Mouse (Mus musculus): ENCODE results near the gene Ppp5c. TPM values are rescaled to one million over a fixed set of nuclear protein-coding genes. Genes with fewer than 3 reads are reported as not detected.

Gene Ppp5c
- total and polyA plus RNA-seq, 3 experiments = 89.0 to 157 (median 104) TPM

- DNase-seq = no peak
- H3K79me2 ChIP-seq (replicated peaks; ENCODE audit: control insufficient read depth, insufficient read depth, low read length) = no peaks in the 10 kb centered on the region
- intact Hi-C loops (cut with DNase I) = no loop called here
- no peaks in the 10 kb centered on the region for H3K27me3 ChIP-seq (ENCODE audit: control insufficient read depth, insufficient read depth, low read length)
- H3K27ac ChIP-seq = no peak overlapping the region
- no peak overlapping the region for H3K9ac ChIP-seq (ENCODE audit: low read depth, low read length)
- H3K36me3 ChIP-seq (ENCODE audit: control insufficient read depth, insufficient read depth, low read length) = no peaks in the 10 kb centered on the region
- 83% methylated on average over 18 of the region's 18 CpGs for WGBS
- peaks cover 8% of the 10 kb centered on the region for H3K4me1 ChIP-seq (ENCODE audit: control insufficient read depth, insufficient read depth, low read length)
- no peak overlapping the region for H3K4me3 ChIP-seq
- no peak for TF ChIP-seq EP300 (IDR thresholded peaks at IDR 0.05; ENCODE audit: insufficient read depth, low read depth, low read length)
- no peak for TF ChIP-seq CTCF (IDR thresholded peaks at IDR 0.05)
- no peak for TF ChIP-seq POLR2A (IDR thresholded peaks at IDR 0.05; ENCODE audit: insufficient read depth, low read depth, low read length)
These were observed 35.9 kb downstream of the Ppp5c start for GRCm38 (mm10) chr7:16991681-16992450.

- no peak overlapping the region for H3K4me3 ChIP-seq
- no peaks in the 10 kb centered on the region for H3K27me3 ChIP-seq (ENCODE audit: control insufficient read depth, insufficient read depth, low read length)
- H3K27ac ChIP-seq = peak overlapping the region; percentile 16
- no peak overlapping the region for H3K9ac ChIP-seq (ENCODE audit: low read depth, low read length)
- 26% methylated on average over 15 of the region's 15 CpGs for WGBS
- no peaks in the 10 kb centered on the region for H3K36me3 ChIP-seq (ENCODE audit: control insufficient read depth, insufficient read depth, low read length)
- DNase-seq = no peak
- no peaks in the 10 kb centered on the region for H3K79me2 ChIP-seq (replicated peaks; ENCODE audit: control insufficient read depth, insufficient read depth, low read length)
- H3K4me1 ChIP-seq (ENCODE audit: control insufficient read depth, insufficient read depth, low read length) = peaks cover 8% of the 10 kb centered on the region
- intact Hi-C loops (cut with DNase I) = no loop called here
- TF ChIP-seq CTCF (IDR thresholded peaks at IDR 0.05) (no peak), EP300 (IDR thresholded peaks at IDR 0.05; ENCODE audit: insufficient read depth, low read depth, low read length) (no peak), POLR2A (IDR thresholded peaks at IDR 0.05; ENCODE audit: insufficient read depth, low read depth, low read length) (no peak)
These were observed 37.5 kb downstream of the Ppp5c start for GRCm38 (mm10) chr7:16990006-16990744.

- Histone ChIP-seq H3K79me2 (replicated peaks; ENCODE audit: control insufficient read depth, insufficient read depth, low read length) (no peaks in the 10 kb centered on the region), H3K27me3 (ENCODE audit: control insufficient read depth, insufficient read depth, low read length) (no peaks in the 10 kb centered on the region), H3K9ac (ENCODE audit: low read depth, low read length) (no peak overlapping the region), H3K4me3 (no peak overlapping the region), H3K4me1 (ENCODE audit: control insufficient read depth, insufficient read depth, low read length) (peaks cover 8% of the 10 kb centered on the region), H3K27ac (no peak overlapping the region), H3K36me3 (ENCODE audit: control insufficient read depth, insufficient read depth, low read length) (no peaks in the 10 kb centered on the region)
- TF ChIP-seq POLR2A (IDR thresholded peaks at IDR 0.05; ENCODE audit: insufficient read depth, low read depth, low read length) (no peak), CTCF (IDR thresholded peaks at IDR 0.05) (no peak), EP300 (IDR thresholded peaks at IDR 0.05; ENCODE audit: insufficient read depth, low read depth, low read length) (no peak)
- peak; percentile 77 for DNase-seq
- 27% methylated on average over 3 of the region's 3 CpGs for WGBS
- intact Hi-C loops (cut with DNase I) = no loop called here
These were observed 39.3 kb downstream of the Ppp5c start for GRCm38 (mm10) chr7:16988405-16988804.

- Histone ChIP-seq H3K27ac (no peak overlapping the region), H3K4me3 (no peak overlapping the region), H3K36me3 (ENCODE audit: control insufficient read depth, insufficient read depth, low read length) (no peaks in the 10 kb centered on the region), H3K4me1 (ENCODE audit: control insufficient read depth, insufficient read depth, low read length) (peaks cover 8% of the 10 kb centered on the region), H3K27me3 (ENCODE audit: control insufficient read depth, insufficient read depth, low read length) (no peaks in the 10 kb centered on the region), H3K9ac (ENCODE audit: low read depth, low read length) (no peak overlapping the region), H3K79me2 (replicated peaks; ENCODE audit: control insufficient read depth, insufficient read depth, low read length) (no peaks in the 10 kb centered on the region)
- TF ChIP-seq CTCF (IDR thresholded peaks at IDR 0.05) (no peak), EP300 (IDR thresholded peaks at IDR 0.05; ENCODE audit: insufficient read depth, low read depth, low read length) (no peak), POLR2A (IDR thresholded peaks at IDR 0.05; ENCODE audit: insufficient read depth, low read depth, low read length) (no peak)
- WGBS = 22% methylated on average over 7 of the region's 7 CpGs
- DNase-seq = no peak
- intact Hi-C loops (cut with DNase I) = no loop called here
These were observed 40.1 kb downstream of the Ppp5c start for GRCm38 (mm10) chr7:16987541-16988149.

GRCm38 (mm10) chr7:16982859-16983568, 44.7 kb downstream of the Ppp5c start, which contains the start of gene Gm42372:
Gm42372 (plus strand) TSS chr7:16983086.
- Histone ChIP-seq H3K27ac (no peak within 1 kb of the TSS), H3K79me2 (replicated peaks; ENCODE audit: control insufficient read depth, insufficient read depth, low read length) (no peaks in the 10 kb centered on the region), H3K36me3 (ENCODE audit: control insufficient read depth, insufficient read depth, low read length) (no peaks in the 10 kb centered on the region), H3K4me3 (no peak within 1 kb of the TSS), H3K4me1 (ENCODE audit: control insufficient read depth, insufficient read depth, low read length) (peaks cover 10% of the 10 kb centered on the region), H3K9ac (ENCODE audit: low read depth, low read length) (no peak within 1 kb of the TSS), H3K27me3 (ENCODE audit: control insufficient read depth, insufficient read depth, low read length) (no peaks in the 10 kb centered on the region)
- DNase-seq = peak in 1 of 2 experiments; percentile 40
- intact Hi-C loops (cut with DNase I) = no loop called here
- 44% methylated on average over 26 of the region's 26 CpGs for WGBS
- no peak for TF ChIP-seq POLR2A (IDR thresholded peaks at IDR 0.05; ENCODE audit: insufficient read depth, low read depth, low read length)
- no peak for TF ChIP-seq EP300 (IDR thresholded peaks at IDR 0.05; ENCODE audit: insufficient read depth, low read depth, low read length)
- TF ChIP-seq CTCF (IDR thresholded peaks at IDR 0.05) = no peak

Measured in heart, adult 2 months (tissue).